Mouse (Mus musculus) cortical plate, adult 2 months (tissue): ENCODE data around the gene Rnf166.

Experiments used
- CTCF ChIP-seq: fragments of 200-500 bp; IDR thresholded peaks from 2 replicates; pipeline ENCODE4 v1.5.1; 2011; ENCODE audit warnings: mild to moderate bottlenecking, control low read depth, low read length; ENCODE audit not compliant: insufficient read depth; ENCODE audit errors: extremely low read depth
- POLR2A ChIP-seq: fragments of 200-500 bp; IDR thresholded peaks from 2 replicates; pipeline ENCODE4 v1.6.1; 2011; ENCODE audit warnings: mild to moderate bottlenecking, low read length, control low read depth; ENCODE audit not compliant: insufficient read depth; ENCODE audit errors: extremely low read depth

GRCm38 (mm10) chr8:122525004-122525403 is 49.1 kb upstream of the Rnf166 start:
- TF ChIP-seq POLR2A (no peak), CTCF (no peak)
